Mouse (Mus musculus): ENCODE data around the gene Hpn.

Hpn gene

GRCm38 (mm10) chr7:31140941-31141340 is 25.9 kb upstream of the Hpn start:
- no peak for DNase-seq (ENCODE audit: low spot score in 2 of 2)

DNA sequence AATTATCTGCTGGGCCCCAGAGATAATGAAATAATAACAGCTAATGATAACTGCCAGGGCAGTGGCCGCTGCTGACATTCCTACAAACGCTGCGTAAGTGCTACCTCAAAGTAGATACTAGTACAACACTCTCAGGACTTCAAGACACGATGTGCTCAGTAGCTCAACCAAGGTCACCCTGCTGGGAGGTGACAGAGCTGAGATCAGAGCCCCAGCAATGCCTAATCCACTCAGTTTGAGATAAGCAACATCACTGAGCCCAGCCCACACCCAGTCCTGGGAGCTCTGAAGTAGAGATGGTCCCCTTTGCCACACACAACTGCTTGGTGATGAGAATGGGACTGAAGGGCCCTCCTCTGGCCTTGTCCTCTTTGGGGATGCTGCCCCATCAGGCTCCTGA is 25.2 kb upstream of the Hpn start:
- no peak for DNase-seq (ENCODE audit: low spot score in 2 of 2)

GRCm38 (mm10) chr7:31139765-31140164 is 24.7 kb upstream of the Hpn start:
- DNase-seq (ENCODE audit: low spot score in 2 of 2) = peak; percentile 57 to 78

- no peak for DNase-seq (ENCODE audit: low spot score in 2 of 2)
These were observed 20.6 kb upstream of the Hpn start for GRCm38 (mm10) chr7:31135717-31136116.

DNA sequence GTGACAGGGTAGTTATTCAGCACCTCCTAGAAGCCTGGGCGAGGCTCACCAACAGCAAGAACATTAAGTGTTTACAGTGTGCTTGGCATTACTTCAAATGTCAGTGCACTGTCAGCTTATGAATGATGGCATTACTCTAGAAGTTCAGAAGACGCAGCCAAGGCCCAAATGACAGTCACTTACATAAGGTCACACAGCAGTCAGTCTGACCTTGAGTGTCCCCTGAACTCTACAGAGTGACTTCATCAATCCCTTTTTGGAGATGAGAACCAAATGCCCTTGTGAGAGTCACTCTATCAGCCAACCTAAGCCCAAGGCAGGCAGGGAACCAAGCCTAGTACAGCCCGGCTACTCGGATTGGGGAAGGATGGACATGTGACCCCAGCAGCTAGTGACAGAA is 16.8 kb upstream of the Hpn start:
- no peak for DNase-seq (ENCODE audit: low spot score in 2 of 2)

DNA sequence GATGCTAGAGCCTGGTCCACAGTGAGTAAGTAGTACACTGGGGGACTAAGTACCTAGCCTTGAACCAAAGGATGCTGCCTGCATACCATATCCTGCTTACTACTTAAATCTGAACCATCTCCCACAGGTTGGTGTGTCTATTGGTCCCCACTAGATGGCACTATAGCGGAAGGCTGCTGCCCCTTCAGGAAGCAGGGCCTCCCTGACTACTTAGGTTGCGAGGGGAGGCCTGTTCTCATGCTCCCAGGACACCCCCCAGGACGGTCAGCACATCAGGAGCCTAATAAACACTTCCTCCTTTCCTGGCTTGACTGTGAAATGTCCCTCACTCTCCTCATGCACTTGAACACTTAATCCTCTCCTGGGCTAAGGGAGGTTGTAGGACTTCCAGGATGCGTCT is 15.8 kb upstream of the Hpn start:
- peak; percentile 39 to 76 for DNase-seq (ENCODE audit: low spot score in 2 of 2)

DNA sequence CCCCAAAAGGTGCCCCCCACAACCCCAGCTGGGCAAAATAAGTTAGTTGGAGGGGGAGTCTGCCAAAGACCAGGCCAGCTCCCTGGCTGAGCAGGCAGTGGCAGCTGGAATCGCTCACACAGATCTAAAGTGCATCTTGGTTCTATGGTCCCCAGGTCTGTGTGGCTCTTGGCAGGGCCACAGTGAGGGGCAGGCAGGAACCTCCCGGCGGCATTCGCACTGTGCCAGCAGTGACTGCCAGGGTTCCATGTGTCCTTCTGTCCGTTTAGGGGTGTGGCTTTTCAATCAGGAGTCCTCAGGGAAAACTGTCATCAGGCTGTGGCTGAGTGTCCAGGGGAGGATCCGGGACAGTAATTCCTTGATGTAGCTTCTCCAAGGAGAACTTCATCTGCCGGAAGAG is 15.1 kb upstream of the Hpn start:
- DNase-seq (ENCODE audit: low spot score in 2 of 2) = no peak

- DNase-seq (ENCODE audit: low spot score in 2 of 2) = no peak
These were observed 13.1 kb upstream of the Hpn start for GRCm38 (mm10) chr7:31128157-31128705.

- DNase-seq (ENCODE audit: low spot score in 2 of 2) = no peak
These were observed 12.0 kb upstream of the Hpn start, which contains the start of gene Scn1b for GRCm38 (mm10) chr7:31126851-31127724. Gene Scn1b (minus strand): TSS chr7:31127003.

- no peak for DNase-seq (ENCODE audit: low spot score in 2 of 2)
These were observed 11.2 kb upstream of the Hpn start for GRCm38 (mm10) chr7:31126211-31126751.

- DNase-seq (ENCODE audit: low spot score in 2 of 2) = no peak
These were observed 10.0 kb upstream of the Hpn start for GRCm38 (mm10) chr7:31125116-31125515.

- DNase-seq (ENCODE audit: low spot score in 2 of 2) = no peak
These were observed 9.3 kb upstream of the Hpn start for GRCm38 (mm10) chr7:31124381-31124780.

DNA sequence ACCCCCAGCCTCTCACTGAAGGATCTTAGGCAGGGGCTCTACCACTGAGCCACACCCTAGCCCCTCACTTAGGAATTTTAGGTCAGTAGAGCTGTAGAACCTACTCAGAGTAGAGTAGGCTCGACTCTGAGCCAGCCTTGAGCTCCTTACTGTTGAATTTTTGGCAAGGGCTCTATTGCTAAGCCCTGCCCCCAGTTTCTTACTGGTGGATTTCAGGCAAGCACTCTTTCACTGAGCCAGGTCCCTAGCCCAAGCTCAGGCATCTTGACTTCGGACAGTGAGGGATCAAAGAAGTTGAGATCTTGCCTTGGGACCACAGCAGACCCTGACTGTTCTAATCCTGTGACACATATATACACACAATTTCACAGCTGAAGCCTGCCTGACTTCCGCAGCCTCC is 8.6 kb upstream of the Hpn start:
- DNase-seq (ENCODE audit: low spot score in 2 of 2) = no peak

GRCm38 (mm10) chr7:31122641-31123631 is 7.8 kb upstream of the Hpn start:
- no peak for DNase-seq (ENCODE audit: low spot score in 2 of 2)

DNA sequence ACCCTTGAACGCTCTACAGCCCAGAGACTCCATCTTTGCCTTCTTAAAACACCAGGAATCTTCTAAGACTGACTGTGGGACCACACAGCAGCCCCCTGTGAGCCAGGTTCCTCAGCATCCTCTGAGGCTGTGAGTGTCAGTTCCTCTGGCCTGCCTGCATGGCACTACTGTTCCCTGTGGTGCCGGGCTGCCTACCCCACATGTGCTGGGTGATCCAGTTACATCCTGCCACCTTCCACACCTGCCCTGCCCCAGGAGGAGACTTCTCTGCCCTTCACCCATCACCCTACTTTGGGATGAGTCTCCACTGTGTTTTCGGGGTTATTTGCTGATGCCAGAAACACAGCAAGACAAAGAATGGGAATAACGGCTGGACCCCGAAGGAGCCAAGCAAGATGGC is 4.5 kb upstream of the Hpn start:
- DNase-seq (ENCODE audit: low spot score in 2 of 2) = no peak

DNA sequence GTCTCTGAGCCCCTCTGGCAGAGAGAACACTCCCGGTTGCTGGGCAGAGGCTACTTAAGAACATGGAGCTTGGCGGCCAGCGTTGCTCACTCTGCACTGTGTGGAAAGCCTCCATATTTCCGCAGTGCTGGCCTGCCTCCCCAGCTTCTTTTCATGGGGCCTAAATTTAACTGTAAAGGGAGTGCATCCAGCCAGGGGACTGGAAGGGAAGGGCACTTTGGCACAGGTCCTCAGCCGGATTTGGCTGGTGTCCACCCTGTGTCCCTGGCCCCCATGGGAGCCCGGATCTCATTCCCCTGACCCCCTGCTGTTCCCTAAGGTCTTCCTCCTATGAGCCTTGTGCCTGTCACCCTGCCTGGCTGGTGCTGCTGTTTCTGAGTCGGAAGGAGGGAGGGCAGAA is 3.4 kb upstream of the Hpn start:
- no peak for DNase-seq (ENCODE audit: low spot score in 2 of 2)

GRCm38 (mm10) chr7:31117465-31117864 is 2.4 kb upstream of the Hpn start:
- DNase-seq (ENCODE audit: low spot score in 2 of 2) = no peak

GRCm38 (mm10) chr7:31116721-31117145 is 1.6 kb upstream of the Hpn start:
- DNase-seq (ENCODE audit: low spot score in 2 of 2) = no peak

DNA sequence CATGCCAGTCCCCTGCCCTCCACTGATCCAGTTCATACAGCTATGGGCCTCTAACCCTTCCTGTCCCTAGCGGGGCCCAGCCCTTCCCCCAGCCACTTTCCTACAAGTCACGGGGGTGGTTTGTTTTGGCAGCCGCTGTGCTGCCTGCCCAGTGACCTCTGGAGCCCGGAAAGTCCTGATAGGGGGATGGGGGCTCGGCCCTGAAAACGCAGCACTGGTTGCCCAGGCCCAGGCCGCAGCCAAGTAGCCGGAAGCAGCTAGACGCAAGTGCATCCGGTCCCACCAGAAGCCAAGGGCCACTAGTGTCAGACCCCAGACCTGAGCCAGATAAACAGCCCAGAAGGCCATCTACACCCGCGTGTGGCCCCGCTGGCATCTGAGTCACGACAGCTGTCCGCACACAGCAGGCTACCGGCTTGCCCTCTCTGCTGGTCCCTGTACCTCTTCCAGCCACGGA is 525 bp upstream of the Hpn start:
- DNase-seq (ENCODE audit: low spot score in 2 of 2) = no peak

DNA sequence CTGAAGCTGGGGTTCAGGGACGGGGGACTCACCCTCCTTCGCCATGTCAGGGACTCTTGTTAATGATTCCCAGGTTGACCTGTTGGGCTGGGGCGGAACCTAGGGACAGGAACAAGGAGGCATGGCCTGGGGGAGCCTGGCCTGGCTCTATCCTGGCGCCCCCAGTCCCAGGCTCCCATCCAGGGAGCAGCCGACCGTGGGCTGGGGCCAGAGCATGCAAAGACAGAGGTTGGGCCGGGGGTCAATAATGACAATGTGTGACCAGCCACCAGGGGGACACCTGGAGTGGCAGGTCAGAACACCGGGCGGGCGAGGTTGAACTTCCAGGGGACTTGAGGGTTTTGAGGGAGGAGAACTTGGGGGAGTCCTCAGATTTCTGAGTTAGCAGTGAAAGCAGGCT is 444 bp downstream of the Hpn start:
- DNase-seq (ENCODE audit: low spot score in 2 of 2) = no peak

- no peak for DNase-seq (ENCODE audit: low spot score in 2 of 2)
These were observed 1.3 kb downstream of the Hpn start for GRCm38 (mm10) chr7:31113800-31114199.

GRCm38 (mm10) chr7:31112036-31112435 is 3.1 kb downstream of the Hpn start:
- DNase-seq (ENCODE audit: low spot score in 2 of 2) = no peak

Measured in thymus, postnatal 10 days (tissue).